Mouse (Mus musculus) gastrocnemius, adult 8-10 months (tissue): ENCODE measurements around the gene Actr5. TPM values are rescaled to one million over a fixed set of nuclear protein-coding genes. Genes with fewer than 3 reads are reported as not detected.

ENCODE experiments used
- DNase-seq, 2 experiments: peaks; one replicate each; pipeline ENCODE4 v3.0.0; 2022; ENCODE audit warnings: low spot score in 2 of 2
- total RNA-seq, 4 experiments: library from RNA; stranded (reverse); gene quantifications; 2 replicates each; pipeline ENCODE4 v1.2.4; 2022

Actr5 gene
- 1 to 10 TPM; 2.3 to 3.8 (median 3.2) TPM for total RNA-seq

DNA sequence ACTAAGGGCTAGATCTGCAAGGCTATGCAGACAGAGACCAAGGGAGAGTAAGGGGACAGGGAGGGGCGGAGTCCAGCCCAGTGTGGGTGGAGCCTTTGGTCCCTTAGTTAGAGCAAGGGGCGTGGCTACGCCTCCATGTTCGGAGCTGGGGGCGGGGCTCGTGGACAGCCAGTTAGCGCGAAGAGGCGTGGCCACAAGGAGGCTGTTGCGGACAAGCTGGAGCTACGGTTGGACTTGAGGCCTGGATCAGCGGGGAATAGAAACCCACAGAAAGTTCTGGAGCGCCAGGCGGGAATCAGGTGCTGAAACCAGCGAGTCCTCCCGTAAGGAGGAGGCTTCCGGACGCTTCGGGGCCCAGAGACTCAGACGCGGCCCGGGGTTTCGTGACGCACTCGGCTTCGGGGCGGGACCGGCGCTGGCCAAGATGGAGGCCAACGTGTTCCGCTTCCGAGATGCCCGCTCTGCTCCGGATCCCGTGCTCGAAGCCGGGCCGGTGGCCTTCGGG lies at the start of gene Actr5:
TSS of gene Actr5 (plus strand) at position 171 of the 505 bp plus-strand sequence.
- DNase-seq: peak; percentile 91 to 94

DNA sequence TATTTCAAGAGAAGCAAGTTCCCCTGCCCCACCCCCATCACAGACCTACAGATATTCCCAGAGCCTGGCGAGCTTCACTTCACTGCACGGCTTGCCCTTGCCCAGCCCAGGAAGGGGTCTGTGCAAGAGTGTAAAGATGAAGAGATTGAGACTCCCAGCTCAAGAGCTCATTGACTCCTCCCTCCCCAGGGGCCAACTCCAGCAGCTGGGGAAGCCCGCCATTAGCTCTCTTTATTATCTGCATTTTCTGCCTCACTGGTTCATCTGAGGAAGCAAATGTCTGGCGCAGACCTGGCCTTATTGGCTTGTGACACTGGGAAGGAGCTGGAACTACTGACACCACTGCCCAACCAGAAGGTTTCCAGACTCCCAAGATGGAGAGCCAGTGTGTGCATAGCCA lies 44.7 kb upstream of the Actr5 start:
- DNase-seq: no peak

DNA sequence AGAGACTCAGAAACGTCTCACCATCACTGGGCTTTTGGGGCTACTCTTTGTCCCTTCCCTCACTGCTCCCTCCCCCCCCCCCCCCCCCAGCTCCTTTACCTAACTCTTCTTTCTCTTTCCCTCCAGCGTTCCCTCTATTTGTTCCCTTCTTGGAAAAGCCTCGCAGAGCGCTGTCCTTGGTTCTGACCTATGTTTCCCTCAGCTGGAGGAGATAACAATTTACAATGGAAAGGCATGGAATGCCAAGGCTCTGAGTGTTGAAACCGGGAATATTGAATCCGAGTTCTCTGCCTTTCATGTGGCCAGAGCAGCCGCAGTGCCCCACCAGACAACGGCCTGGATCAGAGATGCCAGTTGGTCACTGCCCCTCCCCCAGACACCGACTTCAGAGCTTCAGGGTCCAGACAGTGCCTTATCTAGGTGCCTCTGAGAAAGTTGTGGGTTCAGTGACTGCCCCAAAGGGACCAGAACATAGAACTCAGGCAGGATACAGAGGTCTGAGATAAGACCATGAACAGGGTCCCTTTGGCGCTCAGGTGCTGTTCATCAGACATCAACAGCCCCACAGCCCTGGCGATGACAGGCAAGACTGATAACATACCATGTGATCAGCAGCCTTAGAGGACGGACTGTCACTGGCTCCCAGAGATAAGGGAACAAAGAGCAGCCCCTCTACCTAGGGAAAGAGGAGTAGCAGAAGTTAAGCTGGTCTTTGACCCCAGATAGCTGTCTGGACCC lies 39.9 kb upstream of the Actr5 start:
- no peak for DNase-seq

DNA sequence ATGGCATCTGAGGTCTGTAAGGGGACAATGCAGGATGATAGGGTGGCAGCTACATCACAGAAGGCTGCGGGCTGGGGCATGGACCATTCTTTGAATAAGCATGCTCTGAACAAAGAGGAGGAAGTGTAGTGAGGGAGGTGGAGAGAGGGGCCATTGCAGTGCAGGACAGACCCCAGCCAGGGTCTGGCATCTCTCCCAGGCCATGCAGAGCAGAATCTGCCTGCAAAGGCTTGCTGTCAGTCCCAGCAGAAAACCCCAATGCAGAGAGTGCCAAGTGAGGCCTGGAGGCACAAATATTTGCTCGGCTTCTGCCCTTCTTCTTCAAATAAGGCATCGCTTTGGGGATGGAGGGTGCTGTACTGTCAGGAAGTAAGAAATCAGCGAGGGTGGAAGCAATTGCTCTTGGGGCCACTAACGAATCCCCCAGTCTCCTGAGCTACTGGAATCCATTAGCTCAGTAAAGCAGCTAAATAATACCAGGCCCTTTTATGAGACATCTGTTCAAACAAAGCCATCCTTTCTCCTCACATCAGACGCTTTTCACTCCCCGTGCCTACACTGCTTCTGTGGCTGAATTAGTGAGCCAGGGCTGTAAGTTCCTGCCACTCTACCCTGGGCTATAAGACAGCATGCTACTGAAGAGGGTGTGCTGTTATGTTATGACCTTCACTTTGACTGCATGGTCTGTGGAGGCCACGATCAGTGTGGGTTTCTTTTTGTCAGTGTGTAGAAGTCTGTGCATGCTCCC lies 36.0 kb upstream of the Actr5 start:
- DNase-seq: no peak

DNA sequence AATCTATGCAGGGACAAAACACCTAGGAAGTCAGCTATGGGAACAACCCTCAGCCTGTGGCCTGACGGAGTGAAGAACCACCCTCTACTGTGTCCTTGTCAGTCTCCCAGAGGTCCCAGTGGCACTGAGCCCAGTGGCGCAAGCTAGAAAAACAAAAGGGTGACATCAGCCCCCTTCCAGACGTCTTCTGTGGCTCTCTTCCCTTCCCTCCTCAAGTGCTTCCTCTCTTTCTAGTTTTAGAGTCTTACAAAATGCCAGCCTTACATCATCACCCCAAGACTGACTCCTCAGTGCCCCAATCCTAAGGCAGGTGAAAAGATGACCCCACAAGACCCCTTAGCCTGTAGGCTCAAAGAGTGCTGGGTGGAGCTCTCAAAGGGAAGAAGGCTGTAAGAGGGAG lies 34.2 kb upstream of the Actr5 start:
- DNase-seq: no peak

DNA sequence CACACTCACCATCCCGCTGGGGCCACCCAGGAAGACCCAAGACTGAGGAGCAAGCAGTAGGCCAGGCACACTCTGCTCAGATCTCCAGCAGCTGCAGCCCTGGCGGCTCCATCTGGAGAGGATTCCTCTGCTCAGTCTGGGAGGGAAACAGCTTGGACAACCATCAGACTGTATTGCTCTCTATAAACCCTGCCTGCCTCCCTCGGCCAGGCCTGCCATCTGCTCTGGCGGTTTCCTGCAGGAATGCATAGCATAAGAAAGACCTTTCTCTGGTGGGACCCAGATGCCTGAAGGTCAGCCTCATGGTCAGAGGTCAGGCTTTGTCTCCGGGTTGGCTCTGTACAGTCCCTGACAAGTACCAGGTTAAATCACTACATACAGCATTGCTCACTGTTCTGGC lies 33.4 kb upstream of the Actr5 start:
- no peak for DNase-seq

DNA sequence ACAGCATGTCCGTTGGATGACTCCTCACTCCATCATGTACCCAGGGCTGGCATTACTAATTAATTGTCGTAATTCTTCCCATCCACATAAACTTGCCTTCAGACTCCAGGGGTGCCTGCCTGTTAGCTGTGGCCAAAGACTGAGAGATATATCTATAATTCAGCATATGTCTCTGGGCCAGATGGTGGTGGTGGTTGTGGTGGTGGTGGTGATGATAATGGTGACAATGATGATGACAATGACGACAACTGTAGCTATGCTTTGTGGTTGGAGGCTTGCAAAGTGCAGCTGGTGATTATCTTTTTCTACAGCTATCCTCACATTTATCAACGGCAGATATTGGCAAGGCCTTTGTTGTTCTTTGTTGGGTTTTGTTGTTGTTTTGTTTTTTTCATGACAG lies 31.3 kb upstream of the Actr5 start:
- DNase-seq: no peak

DNA sequence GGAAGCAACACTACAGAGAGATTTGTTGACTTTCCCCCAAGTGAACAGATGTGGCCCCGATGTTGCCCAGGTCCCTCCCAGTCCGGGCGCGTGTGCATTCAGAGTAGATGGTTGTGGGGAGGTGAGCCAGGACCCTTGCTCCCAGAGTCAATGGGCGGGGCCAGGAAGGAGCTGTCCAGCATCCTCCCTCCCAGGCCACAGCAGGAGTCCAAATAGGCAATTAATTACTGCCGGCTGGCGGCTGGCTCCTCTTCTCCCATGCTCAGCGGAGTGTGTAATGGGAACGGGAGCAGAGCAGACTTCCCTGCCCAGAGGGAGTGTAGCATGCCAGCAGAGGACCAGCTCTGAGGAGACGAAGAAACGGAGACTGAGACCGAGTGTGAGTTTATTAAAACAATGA lies 29.6 kb upstream of the Actr5 start:
- DNase-seq: no peak

DNA sequence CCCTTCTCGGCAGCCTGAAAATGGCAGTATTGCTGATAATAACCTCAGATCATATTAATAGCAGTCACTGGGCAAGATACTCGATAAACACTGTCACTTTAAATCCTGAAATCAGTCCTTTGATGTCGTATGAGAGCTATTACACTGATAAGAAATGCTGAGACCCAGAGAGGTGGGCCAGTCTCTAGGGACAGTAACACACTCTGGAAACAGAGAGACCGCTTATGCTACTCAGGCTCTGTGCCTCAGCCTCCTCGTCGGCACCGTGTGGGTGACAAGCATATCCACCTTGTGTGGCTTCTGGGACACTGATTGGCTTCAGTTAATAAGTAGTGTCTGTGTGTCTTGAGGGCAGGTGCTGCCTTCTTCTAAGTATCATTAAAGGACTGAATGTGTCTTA lies 29.1 kb upstream of the Actr5 start:
- DNase-seq: no peak

DNA sequence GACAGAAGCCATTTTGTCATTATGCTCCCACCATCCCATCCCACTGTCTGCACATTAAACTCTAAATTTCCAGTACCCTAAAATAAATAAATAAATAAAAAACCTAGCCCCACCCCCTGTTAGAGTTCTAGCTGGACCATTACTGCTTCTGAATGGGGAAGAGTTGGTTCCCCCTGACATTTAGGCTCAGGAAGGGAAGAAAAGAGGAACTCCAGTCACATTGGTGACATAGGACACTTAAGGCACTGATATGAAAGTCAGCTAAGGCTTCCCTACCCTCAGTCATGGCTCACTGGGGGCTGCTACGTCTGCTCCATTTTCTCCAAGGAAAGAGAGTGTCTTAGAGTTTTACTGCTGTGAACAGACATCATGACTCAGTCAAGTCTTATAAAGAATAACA lies 27.9 kb upstream of the Actr5 start:
- DNase-seq: no peak

DNA sequence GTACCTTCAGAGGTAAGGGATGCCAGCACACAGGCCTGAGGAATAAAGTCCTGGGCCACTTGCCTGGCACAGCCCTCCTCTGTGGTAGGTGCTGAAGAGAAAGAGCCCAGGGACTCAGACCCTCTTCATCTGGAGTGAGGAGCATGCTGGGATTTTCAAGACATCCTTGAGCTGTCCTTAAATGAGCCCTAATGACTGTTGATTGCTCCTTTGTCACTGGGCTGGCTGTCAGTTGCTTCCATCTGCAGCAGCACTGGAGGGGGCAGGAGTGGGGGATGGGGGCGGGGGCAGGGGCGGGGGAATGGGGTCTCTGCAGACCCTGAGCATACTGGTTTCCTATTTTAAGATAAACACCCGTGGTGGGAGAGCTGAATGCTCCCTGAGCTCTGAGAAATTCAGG lies 24.2 kb upstream of the Actr5 start:
- no peak for DNase-seq

DNA sequence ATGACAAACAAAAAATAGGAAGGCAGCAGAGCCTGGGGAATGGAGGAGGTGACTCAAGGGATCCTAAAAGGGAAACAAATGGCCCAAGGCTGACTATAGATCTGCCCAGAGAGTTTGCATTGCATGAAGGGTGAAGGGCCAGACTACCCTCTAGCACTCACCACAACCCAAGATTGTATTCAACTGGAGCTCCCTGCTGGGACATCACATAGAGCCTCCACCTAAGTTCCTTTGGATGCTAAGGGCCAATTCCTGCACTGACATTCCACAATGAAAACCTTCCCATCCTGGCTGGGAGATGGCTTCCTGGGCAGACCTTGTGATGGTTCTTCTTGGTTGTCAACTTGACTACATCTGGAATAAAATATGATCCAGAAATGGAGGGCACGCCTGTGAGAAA lies 23.4 kb upstream of the Actr5 start:
- no peak for DNase-seq

DNA sequence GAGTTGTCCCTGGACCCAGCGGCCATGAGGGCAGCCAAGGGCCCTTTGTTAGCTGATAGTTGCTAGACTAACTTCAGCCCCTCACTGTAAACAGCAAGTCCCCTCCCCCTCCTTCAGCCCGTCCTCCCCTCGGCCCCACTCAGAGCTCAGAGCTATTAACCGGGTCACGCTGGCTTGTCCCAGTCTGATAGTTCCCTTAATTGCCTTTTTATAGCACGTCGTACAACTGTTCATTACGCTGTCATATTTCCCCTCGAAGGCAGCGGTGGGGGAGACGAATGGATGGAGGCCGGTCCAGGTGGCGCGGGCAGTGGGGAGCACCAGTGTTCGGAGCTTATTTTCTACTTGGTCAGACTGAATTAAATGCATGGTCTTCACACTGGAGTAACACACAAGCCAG lies 22.0 kb upstream of the Actr5 start:
- no peak for DNase-seq

DNA sequence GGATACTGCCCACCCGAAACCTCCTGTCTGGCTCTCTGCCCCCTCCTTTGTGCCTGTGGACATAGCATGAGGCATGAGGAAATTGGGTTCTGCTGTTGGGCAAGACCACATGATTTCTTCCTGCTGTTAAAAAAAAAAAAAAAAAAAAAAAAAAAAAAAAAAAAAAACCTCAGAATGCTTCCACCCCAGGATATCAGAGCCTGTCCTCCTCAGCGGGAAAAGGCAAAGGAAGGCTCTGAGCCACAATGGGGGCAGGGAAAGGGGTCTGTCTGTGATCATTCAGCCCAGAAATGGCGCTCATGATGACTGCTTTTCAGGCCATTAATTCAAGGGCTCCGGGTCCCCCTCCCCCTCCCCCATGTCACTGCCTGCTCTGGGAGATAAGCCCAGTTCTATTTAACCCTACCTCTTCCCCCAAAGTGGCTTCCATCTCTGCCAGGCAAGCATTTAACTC lies 18.1 kb upstream of the Actr5 start:
- no peak for DNase-seq

DNA sequence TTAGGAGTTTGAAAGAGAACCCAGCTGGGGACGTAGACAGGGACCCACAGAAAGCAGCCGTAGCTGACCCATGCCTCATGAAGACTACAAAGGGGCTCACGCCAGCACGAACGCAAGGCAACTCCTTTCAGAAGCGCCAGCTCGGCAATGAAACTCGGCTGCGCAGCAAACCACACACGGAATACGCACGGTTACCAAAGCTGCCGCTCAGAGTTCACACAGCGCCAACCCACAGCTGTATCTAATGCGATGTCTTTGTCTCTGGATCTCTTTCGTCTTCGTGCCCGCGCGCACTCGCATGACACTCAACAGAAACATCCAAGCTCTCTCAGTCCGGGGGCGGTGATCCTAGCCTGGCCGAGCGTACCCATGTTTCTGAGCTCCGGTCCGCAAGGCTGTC lies 15.0 kb upstream of the Actr5 start:
- DNase-seq: no peak

DNA sequence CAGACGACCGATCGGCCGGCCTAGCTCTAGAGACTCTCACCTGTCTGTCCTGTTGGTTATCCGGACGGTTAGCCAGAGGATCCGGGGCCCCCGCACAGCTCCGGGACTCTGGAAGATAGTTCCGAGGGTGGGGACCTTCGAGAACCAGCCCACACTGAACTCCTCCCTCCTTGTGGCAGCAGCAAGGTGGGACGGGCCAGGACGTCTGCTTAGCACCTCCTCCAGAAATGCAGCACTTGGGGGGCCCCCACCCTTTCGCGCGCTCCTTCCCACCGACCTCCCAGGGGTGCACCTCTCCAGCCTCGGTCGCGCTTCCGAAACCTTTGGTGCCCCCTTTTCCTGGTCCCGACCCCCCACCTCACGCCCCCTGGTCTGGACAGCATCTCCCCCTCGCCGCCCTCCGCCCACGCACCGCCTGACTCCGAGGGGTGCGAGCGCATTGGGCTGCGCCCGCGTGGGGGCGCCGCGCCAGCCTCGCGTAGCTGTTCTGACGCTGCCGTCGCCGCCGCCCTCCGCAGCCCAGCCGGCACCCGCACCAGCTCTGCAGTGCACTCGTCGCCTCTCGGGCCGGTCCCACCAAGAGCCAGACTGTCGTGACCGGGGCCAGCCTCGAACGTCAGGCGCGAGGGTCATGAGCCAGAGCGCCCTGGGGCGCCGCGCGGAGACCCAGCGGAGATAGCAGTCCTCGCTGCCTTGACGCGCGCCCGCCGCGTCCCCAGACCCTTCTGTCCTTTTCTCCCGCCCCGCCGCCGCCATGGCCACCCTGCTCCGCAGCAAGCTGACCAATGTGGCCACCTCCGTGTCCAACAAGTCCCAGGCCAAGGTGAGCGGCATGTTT lies 14.0 kb upstream of the Actr5 start, which contains the start of gene Slc32a1:
TSS of gene Slc32a1 (plus strand) at position 280 of the 838 bp plus-strand sequence.
- no peak for DNase-seq

DNA sequence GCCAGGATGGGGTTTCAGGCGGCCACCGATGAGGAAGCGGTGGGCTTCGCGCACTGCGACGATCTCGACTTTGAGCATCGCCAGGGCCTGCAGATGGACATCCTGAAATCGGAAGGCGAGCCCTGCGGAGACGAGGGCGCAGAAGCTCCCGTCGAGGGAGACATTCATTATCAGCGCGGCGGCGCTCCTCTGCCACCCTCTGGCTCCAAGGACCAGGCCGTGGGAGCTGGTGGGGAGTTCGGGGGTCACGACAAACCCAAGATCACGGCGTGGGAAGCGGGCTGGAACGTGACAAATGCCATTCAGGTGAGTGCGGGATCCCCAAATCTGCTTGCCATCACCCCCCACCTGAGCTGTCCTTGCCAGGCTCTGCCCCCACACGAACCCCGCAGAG lies 13.4 kb upstream of the Actr5 start:
- DNase-seq: no peak

DNA sequence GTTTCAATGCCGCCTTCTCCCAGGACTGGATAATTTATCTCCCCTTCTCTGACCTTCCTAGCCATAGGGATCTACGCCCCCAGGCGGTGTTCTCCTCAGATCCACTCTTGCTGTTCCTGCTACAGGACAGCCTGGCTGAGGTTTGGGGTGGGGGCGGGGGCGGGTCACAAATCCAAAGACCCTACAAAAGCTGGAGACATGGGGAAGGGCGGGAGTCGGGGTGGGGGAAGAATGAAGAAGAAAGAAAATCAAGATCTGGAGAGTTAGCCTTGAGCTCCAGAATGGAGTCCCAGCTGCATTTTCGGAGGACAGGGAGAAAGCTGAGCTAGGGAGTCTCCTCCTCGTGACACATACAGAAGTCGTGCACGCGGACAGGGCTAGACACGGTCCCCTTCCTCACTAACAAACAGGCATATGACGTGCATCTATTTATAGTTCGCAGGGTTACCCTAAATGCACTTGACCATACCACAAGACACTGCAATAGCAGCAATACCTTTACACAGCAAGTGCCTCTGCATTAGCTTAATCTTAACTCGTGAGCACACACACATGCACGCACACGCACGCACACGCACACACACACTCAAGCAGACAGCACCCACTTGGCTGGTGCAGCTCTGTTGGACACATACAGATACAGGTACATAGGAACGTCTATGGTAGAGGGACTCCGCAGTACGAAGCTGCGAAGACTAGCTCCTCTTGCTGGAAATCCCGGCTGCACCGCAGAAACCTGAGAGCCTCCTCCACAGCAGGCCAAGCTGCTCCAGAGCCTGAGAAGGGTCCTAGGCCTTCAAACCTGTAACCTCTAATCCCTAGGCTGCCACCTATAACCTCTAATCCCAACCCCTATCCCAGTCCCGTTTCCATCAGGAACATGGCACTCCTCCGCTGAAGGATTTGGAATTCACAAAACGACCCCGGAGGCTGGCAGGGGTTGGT lies 12.7 kb upstream of the Actr5 start:
- no peak for DNase-seq

DNA sequence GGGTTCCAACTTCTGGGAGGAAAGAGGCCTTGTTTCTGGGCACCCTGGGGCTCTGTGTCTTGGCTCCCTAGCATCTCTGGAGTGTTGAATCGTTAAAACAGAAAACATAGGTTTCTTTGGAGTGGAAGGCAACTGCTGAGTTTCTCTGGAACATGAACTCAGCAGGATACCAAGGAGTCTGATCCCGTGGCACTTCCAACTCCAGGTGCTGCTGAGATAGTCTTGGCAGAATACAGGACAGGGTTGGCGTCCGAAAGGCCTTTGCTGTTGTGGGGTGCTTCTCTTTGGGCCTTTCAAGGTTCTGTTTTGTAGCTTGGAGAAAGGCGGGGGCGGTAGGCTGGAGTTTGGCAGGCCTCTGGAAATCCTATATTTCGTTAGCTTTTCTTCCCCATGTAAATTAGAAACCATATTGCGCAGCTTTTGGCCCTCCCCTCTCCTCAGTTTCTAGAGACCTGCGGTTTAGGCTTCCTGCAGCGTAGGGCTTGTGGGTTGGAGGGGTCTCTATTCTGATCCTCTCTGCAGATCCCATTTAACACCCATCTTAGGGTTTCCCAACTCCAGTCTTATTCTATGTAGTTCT lies 11.9 kb upstream of the Actr5 start:
- no peak for DNase-seq
